Mouse (Mus musculus) midbrain, embryonic 11.5 days (tissue): ENCODE measurements around the gene Hist2h2be. TPM values are rescaled to one million over a fixed set of nuclear protein-coding genes. Genes with fewer than 3 reads are reported as not detected.

ENCODE experiments used
- ATAC-seq: fragments of 200-750 bp; cut with Nextera tagmentation; 2 replicates; pipeline ENCODE4 v1.8.0; 2017; ENCODE audit warnings: moderate TSS enrichment, moderate library complexity; ENCODE audit not compliant: low FRiP score
- DNase-seq: peaks from one replicate; pipeline ENCODE4 v3.0.0; 2015; ENCODE audit warnings: low spot score; ENCODE audit errors: missing footprints
- H3K27ac ChIP-seq: fragments of 300-500 bp; sonication (generic); 2 replicates; pipeline ENCODE4 v1.5.1; 2014; ENCODE audit warnings: low read depth, low read length
- H3K27me3 ChIP-seq: fragments of 300-500 bp; sonication (generic); 2 replicates; pipeline ENCODE4 v1.6.1; 2014; ENCODE audit warnings: mild to moderate bottlenecking, low read length, moderate library complexity, mixed read lengths; ENCODE audit not compliant: control insufficient read depth, insufficient read depth
- H3K36me3 ChIP-seq: fragments of 300-500 bp; sonication (generic); 2 replicates; pipeline ENCODE4 v1.6.1; 2014; ENCODE audit warnings: mild to moderate bottlenecking, low read length, moderate library complexity, mixed read lengths; ENCODE audit not compliant: control insufficient read depth, insufficient read depth
- H3K4me1 ChIP-seq: fragments of 300-500 bp; sonication (generic); 2 replicates; pipeline ENCODE4 v1.6.1; 2014; ENCODE audit warnings: low read length; ENCODE audit not compliant: control insufficient read depth, insufficient read depth
- H3K4me2 ChIP-seq: fragments of 300-500 bp; sonication (generic); 2 replicates; pipeline ENCODE4 v1.6.1; 2014; ENCODE audit warnings: mild to moderate bottlenecking, moderate library complexity
- H3K4me3 ChIP-seq: fragments of 300-500 bp; sonication (generic); 2 replicates; pipeline ENCODE4 v1.5.1; 2014; ENCODE audit warnings: low read depth, low read length
- H3K9ac ChIP-seq: fragments of 300-500 bp; sonication (generic); 2 replicates; pipeline ENCODE4 v1.6.1; 2014; ENCODE audit warnings: low read length
- H3K9me3 ChIP-seq: fragments of 300-500 bp; sonication (generic); 2 replicates; pipeline ENCODE4 v1.6.1; 2016; ENCODE audit warnings: low read length; ENCODE audit not compliant: control insufficient read depth
- WGBS: fragments of 180-500 bp; shearing (Covaris S2); extraction: QIAGEN DNeasy Blood & Tissue Kit; methylation state at CpG from one replicate; pipeline ENCODE4 v1.1.7; 2014; 5-methylcytosine and 5-hydroxymethylcytosine counted together
- polyA plus RNA-seq: library from polyadenylated mRNA; unstranded; fragments of >200 nt; fragmentation: Nextera tagmentation; extraction: Ambion mirVana; gene quantifications from 2 replicates; pipeline ENCODE4 v1.2.1, GENCODE M21; 2014

Gene Hist2h2be
- polyA plus RNA-seq, 1 experiment from 2014 or later: 15.0 TPM

DNA sequence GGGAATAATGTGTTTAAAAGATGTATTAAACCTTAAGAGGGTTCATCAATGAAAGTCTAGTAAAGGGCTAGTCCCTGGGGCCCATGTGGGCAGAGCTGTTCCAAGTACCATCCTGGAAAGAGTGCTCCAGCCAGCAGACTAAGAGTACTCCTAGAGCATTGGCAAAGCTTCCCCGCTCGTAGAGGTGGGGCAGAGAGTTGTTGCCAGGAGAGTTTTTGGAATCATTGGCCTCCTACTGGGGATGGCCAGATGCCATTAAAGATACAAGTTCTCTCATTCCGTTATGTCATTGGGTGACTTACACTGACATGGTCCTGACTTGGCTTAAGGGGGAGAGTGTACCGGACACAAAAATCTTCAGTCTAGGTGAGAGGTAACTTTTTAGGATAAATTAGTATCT is 41.4 kb upstream of the Hist2h2be start:
- DNase-seq (no peak), ATAC-seq (no peak)
- H3K27me3 ChIP-seq: no peaks in the 10 kb centered on the region
- 0 out of 2 replicates have a peak, but pooled peaks cover 4% of the 10 kb centered on the region for H3K36me3 ChIP-seq
- no peaks in the 10 kb centered on the region for H3K9me3 ChIP-seq
- no peak overlapping the region for H3K9ac ChIP-seq
- H3K4me1 ChIP-seq: peaks cover 20% of the 10 kb centered on the region
- WGBS: 71% methylated on average over 4 of the region's 4 CpGs
- no peak overlapping the region for H3K27ac ChIP-seq
- no peak overlapping the region for H3K4me3 ChIP-seq
- no peak overlapping the region for H3K4me2 ChIP-seq

DNA sequence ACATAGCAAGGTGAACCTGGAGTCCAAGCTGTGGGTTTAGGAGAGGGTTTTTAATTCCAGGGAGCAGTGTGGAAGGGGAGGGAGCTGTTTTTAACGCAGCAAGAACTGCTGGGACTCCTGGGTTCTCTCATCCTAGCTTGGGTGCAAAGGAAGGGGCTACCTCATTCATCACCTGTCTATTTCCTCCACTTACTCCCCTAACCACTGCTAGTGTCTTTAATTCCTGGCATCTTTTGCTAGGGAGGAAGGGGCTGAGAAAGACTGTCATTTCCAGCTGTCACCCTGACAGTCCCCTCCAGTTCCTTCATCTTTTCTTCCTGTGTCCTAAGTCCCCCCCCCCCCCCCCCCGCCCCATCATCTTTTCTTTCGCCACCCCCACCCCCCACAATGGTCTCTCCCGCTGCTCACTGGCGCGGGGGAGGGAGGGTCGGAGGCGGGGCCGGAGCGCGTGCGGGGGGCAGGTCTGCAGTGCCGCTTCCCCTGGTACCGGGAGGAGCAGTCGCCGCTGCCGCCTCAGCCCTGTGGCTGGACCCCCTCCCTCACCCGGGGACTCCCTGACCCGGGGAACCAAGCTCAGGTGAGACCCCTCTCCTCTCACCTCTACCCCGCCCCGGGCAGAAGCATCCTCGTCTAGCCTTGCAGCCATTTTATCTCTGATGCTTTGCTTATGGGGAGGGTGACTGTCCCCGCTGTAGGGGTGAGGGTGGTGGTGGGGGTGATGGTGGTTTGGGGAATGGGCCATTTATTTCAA is 40.0 kb upstream of the Hist2h2be start, which contains the start of gene Sv2a:
Gene Sv2a, plus strand, starts transcription at position 425 of the 751 bp plus-strand sequence.
- peak within 1 kb of the TSS; percentile 40 for H3K4me3 ChIP-seq
- 0 out of 2 replicates have a peak within 1 kb of the TSS, but pooled peaks have one; percentile 25 for H3K27ac ChIP-seq
- no peaks in the 10 kb centered on the region for H3K27me3 ChIP-seq
- H3K4me2 ChIP-seq: peak within 1 kb of the TSS; percentile 69
- peak; percentile 68 for ATAC-seq
- 0 out of 2 replicates have a peak, but pooled peaks cover 2% of the 10 kb centered on the region for H3K36me3 ChIP-seq
- peak within 1 kb of the TSS; percentile 69 for H3K9ac ChIP-seq
- peaks cover 20% of the 10 kb centered on the region for H3K4me1 ChIP-seq
- 1% methylated on average over 8 of the region's 23 CpGs for WGBS
- no peaks in the 10 kb centered on the region for H3K9me3 ChIP-seq
- peak; percentile 86 for DNase-seq

DNA sequence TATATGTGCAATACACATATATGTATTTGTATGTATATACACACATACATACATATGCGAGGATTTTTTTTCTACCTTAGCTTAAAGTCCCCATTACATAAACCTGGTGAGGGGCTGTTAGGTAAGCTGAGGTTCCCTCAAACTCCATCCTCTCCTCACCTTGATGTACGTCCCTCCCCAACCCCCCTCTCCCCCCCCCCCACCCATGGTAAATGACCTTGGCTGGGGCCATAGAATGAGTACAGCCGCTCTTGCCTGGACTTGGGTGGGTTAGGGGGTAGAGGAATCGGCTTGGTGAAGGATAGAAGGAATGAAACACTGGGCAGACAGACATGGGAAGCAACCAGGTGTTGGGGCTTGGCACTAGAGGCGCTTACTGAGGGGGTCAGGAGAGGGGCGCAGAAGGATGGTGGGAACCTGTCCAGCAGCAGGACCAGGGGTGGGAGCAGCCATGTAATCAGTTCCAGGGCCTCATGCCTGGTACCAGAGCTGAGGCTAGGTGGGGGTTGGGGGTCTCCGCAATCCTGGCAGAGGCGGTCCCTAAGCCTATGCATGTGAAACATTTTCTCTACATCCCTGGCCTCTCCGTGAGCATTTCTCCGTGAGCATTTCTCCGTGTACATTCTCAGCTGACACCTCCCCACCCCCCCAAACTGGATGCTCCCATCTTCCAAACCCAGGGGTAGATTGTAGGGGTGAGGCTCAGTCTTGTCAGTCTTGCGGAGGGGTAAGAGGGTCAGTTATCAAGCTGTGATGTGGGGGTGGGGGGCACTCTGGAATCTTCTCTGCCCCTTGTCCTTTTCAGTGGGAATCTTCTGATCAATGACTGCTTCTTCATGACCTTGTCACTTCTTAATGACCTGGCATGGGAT is 39.2 kb upstream of the Hist2h2be start:
- Histone ChIP-seq H3K4me2 (peak overlapping the region; percentile 69), H3K4me3 (peak overlapping the region; percentile 40), H3K9me3 (no peaks in the 10 kb centered on the region), H3K27me3 (no peaks in the 10 kb centered on the region), H3K36me3 (0 out of 2 replicates have a peak, but pooled peaks cover 2% of the 10 kb centered on the region), H3K27ac (no peak overlapping the region), H3K4me1 (peaks cover 20% of the 10 kb centered on the region), H3K9ac (peak overlapping the region; percentile 69)
- ATAC-seq: peak; percentile 25; the same call in 1 of the 2 replicates
- WGBS: 38% methylated on average over 12 of the region's 12 CpGs
- no peak for DNase-seq

DNA sequence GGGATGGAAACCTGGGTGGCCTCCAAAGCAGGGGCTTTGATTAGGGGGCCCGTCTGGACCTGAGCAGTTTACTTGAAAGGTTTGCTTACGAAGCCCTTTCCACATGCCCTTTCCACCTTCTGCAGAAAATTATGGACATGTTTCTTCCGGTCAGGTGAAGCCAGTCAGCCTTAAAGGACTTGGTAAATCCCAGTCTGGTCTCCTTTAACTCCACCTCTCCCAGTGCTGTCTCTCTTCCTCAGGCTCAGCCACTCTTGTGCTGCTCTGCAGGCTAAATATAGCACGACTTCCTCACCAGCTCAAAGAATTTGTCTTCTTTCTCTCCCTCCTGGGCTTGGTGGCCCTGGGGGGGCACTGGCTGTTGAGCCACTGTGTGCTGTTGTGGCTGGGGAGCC is 38.5 kb upstream of the Hist2h2be start:
- Histone ChIP-seq H3K36me3 (0 out of 2 replicates have a peak, but pooled peaks cover 1% of the 10 kb centered on the region), H3K4me2 (peak overlapping the region; percentile 69; the same call in 1 of the 2 replicates), H3K27ac (no peak overlapping the region), H3K27me3 (no peaks in the 10 kb centered on the region), H3K4me3 (no peak overlapping the region; the same call in 1 of the 2 replicates), H3K9ac (no peak overlapping the region; the same call in 1 of the 2 replicates), H3K4me1 (peaks cover 20% of the 10 kb centered on the region), H3K9me3 (no peaks in the 10 kb centered on the region)
- no peak for ATAC-seq
- WGBS: 37% methylated on average over 4 of the region's 4 CpGs
- DNase-seq: no peak

DNA sequence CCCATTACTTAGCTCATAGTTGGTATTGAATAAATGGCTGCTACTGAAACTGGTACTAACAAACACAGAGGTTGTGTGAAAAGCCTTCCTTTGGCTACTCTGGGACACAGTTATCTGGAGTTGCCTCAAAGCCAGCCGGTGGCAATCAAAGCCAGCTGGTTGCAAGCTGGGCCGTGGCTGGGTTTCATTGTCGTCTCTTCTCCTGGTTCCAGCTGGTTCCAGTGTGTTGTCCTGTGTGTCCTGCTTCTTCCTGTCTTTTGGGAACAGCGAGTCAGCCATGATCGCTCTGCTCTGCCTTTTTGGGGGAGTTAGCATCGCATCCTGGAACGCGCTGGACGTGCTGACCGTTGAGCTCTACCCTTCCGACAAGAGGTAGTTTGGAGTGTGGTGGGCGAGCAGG is 27.9 kb upstream of the Hist2h2be start:
- no peak overlapping the region for H3K9ac ChIP-seq
- H3K4me2 ChIP-seq: no peak overlapping the region
- H3K27ac ChIP-seq: no peak overlapping the region
- no peaks in the 10 kb centered on the region; the same call in 1 of the 2 replicates for H3K36me3 ChIP-seq
- ATAC-seq (no peak), DNase-seq (no peak)
- H3K4me3 ChIP-seq: no peak overlapping the region
- H3K4me1 ChIP-seq: peaks cover 8% of the 10 kb centered on the region
- 63% methylated on average over 12 of the region's 12 CpGs for WGBS
- no peaks in the 10 kb centered on the region for H3K27me3 ChIP-seq
- no peaks in the 10 kb centered on the region; the same call in 1 of the 2 replicates for H3K9me3 ChIP-seq

DNA sequence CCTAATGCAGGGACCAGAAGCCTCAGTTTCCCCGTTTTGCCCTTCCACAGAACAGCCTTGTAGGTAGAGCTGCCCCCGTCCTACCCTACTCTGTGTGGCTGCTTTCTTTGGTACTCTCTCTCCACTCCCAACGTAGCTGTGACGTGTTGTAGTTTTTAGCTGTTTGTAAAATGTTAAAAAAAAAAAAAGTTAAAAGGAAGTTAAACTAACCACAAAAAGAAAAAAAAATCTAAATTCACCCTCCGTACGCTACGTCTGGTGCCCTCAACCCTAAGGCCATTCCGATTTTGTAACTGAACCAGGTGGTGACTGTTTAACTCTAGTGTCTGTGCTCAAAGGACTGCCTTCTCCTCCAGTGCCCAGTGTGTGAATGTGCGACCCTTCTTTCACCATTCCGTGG is 26.0 kb upstream of the Hist2h2be start:
- no peak for ATAC-seq
- Histone ChIP-seq H3K27ac (no peak overlapping the region), H3K9me3 (no peaks in the 10 kb centered on the region; the same call in 1 of the 2 replicates), H3K36me3 (no peaks in the 10 kb centered on the region; the same call in 1 of the 2 replicates), H3K4me3 (no peak overlapping the region), H3K4me2 (no peak overlapping the region), H3K27me3 (no peaks in the 10 kb centered on the region), H3K9ac (no peak overlapping the region), H3K4me1 (peaks cover 11% of the 10 kb centered on the region)
- DNase-seq: no peak
- 91% methylated on average over 10 of the region's 10 CpGs for WGBS

DNA sequence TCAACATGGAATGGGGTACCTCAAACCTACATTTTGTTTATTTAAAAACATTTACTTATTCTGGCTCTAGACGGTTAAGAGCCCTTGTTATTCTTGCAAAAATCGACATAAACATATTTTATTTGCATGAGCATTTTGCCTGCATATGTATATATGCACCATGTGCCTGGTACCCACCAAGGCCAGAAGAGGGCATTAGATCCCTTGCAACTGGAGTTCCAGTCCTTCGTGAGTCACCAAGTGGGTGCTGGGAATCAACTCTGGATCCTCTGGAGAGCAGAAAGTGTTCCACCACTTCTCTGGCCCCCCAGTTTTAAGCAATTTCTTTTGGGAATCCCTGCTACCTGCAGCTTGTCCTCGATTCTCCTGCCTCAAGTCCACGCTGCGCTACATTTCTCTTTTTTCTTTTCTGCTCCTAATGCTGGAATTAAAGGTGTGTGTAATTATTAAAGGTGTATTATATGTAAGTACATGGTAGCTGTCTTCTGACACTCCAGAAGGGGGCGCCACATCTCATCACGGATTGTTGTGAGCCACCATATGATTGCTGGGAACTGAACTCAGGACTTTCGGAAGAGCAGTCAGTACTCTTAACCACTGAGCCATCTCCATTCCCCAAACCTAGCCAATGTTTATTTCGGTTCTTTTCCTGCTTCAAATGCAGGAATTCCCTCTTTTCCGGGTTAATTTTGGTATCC is 25.2 kb upstream of the Hist2h2be start:
- no peaks in the 10 kb centered on the region; the same call in 1 of the 2 replicates for H3K36me3 ChIP-seq
- H3K9ac ChIP-seq: no peak overlapping the region
- H3K9me3 ChIP-seq: no peaks in the 10 kb centered on the region; the same call in 1 of the 2 replicates
- no peak overlapping the region for H3K27ac ChIP-seq
- no peak for ATAC-seq
- H3K27me3 ChIP-seq: no peaks in the 10 kb centered on the region
- peaks cover 11% of the 10 kb centered on the region for H3K4me1 ChIP-seq
- H3K4me3 ChIP-seq: no peak overlapping the region
- H3K4me2 ChIP-seq: no peak overlapping the region
- WGBS: 93% methylated on average over 11 of the region's 11 CpGs
- DNase-seq: no peak

DNA sequence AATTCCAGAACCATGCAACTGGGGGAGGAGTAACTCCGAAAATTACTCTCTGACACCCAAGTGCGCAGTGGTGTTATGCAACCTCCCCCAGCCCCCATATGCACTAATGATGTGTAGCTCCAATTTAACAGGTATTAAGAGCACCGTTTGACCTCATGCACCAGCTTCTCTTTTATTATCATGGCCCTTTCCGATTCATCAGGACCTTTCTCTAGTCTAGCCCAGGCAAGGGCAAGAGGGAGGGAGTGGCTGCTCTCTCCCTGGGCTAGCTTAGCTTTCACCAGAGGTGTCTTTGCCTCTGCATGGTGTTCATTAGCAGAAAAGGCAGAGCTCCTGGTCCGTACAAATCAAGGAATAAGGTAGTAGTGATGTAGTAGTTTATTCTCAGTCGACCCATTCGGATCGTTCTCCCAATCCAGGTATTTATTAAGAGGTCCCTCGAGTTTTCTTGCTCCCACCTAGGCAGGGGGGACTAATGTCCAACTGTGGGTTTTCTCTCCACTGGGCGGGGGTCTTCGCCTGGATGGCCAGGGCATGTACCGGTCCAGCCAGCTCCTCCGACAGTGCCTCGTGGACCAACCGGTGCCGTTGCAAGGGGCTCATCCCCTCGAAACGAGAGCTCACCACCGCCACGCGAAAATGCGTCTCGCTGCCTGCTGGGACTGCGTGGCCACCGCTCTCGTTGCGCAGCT is 24.3 kb upstream of the Hist2h2be start:
- Histone ChIP-seq H3K4me3 (peak overlapping the region; percentile 62), H3K27me3 (no peaks in the 10 kb centered on the region), H3K4me2 (peak overlapping the region; percentile 96), H3K4me1 (peaks cover 11% of the 10 kb centered on the region), H3K9me3 (no peaks in the 10 kb centered on the region; the same call in 1 of the 2 replicates), H3K27ac (peak overlapping the region; percentile 88), H3K36me3 (no peaks in the 10 kb centered on the region; the same call in 1 of the 2 replicates), H3K9ac (peak overlapping the region; percentile 96)
- ATAC-seq (peak; percentile 61), DNase-seq (no peak)
- WGBS: 21% methylated on average over 27 of the region's 27 CpGs
